Mouse (Mus musculus): ENCODE results near the gene Nckap5.

- no peak for TF ChIP-seq CTCF (IDR thresholded peaks at IDR 0.05; ENCODE audit: control insufficient read depth, insufficient read depth, insufficient read length)
- no peak for TF ChIP-seq MYOD1 (IDR thresholded peaks at IDR 0.05; ENCODE audit: control insufficient read depth, insufficient read length, low read depth)
- TF ChIP-seq FOSL1 (IDR thresholded peaks at IDR 0.05; ENCODE audit: insufficient read depth, low read length, poor library complexity, severe bottlenecking): no peak
- TF ChIP-seq CEBPB (IDR thresholded peaks at IDR 0.05; ENCODE audit: low read depth): no peak
- TF ChIP-seq USF1 (IDR thresholded peaks at IDR 0.05; ENCODE audit: low read depth): no peak
- no peak for TF ChIP-seq MAX (IDR thresholded peaks at IDR 0.05)
- no peak for TF ChIP-seq MYOG (IDR thresholded peaks at IDR 0.05; ENCODE audit: control insufficient read depth, extremely low read depth, insufficient read length)
These were observed 565.7 kb downstream of the Nckap5 start for GRCm38 (mm10) chr1:126264931-126265330.

All from C2C12 (cell line).